Mouse (Mus musculus): ENCODE measurements around the gene Sox2. TPM values are rescaled to one million over a fixed set of nuclear protein-coding genes. Genes with fewer than 3 reads are reported as not detected.

Gene Sox2
- not detected for polyA plus RNA-seq (2017; shearing (Covaris generic))

DNA sequence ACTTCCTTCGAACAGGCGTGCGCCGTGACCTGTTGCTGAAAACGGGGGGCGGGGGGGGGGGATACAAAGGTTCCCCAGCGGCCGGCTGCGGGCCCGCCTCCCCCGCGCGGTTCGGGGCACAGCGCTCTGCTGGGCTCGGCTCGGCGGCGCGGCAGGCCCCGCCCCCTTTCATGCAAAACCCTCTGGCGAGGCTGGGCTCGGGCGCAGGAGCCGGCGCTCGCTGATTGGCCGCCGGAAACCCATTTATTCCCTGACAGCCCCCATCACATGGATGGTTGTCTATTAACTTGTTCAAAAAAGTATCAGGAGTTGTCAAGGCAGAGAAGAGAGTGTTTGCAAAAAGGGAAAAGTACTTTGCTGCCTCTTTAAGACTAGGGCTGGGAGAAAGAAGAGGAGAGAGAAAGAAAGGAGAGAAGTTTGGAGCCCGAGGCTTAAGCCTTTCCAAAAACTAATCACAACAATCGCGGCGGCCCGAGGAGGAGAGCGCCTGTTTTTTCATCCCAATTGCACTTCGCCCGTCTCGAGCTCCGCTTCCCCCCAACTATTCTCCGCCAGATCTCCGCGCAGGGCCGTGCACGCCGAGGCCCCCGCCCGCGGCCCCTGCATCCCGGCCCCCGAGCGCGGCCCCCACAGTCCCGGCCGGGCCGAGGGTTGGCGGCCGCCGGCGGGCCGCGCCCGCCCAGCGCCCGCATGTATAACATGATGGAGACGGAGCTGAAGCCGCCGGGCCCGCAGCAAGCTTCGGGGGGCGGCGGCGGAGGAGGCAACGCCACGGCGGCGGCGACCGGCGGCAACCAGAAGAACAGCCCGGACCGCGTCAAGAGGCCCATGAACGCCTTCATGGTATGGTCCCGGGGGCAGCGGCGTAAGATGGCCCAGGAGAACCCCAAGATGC, at the start of gene Sox2:
Gene Sox2 (plus strand): TSS at position 680 of the 895 bp plus-strand sequence.

All from activated CD4-positive, CD25-positive, alpha-beta regulatory T cell (primary cell).